Mouse (Mus musculus) layer of hippocampus, adult 9-10 months (tissue): ENCODE data around the gene Ino80b.

Experiments used
- DNase-seq: peaks from one replicate; pipeline ENCODE4 v3.0.0; 2022; ENCODE audit warnings: low spot score

Ino80b gene

GRCm38 (mm10) chr6:83117165-83117438 is 8.1 kb downstream of the Ino80b start:
- DNase-seq: no peak

GRCm38 (mm10) chr6:83116373-83117164 is 8.7 kb downstream of the Ino80b start:
- no peak for DNase-seq

GRCm38 (mm10) chr6:83115682-83116372 is 9.4 kb downstream of the Ino80b start:
- no peak for DNase-seq

- DNase-seq: peak; percentile 67
These were observed 10.1 kb downstream of the Ino80b start, which contains the start of gene Mogs for GRCm38 (mm10) chr6:83115011-83115671. TSS of gene Mogs (plus strand) at chr6:83115496.

GRCm38 (mm10) chr6:83111510-83112136 is 13.6 kb downstream of the Ino80b start:
- DNase-seq: no peak

GRCm38 (mm10) chr6:83108762-83109668 is 16.2 kb downstream of the Ino80b start, which contains the start of gene Mrpl53:
TSS of gene Mrpl53 (plus strand) at chr6:83109040.
- no peak for DNase-seq

GRCm38 (mm10) chr6:83107566-83108400 is 17.4 kb downstream of the Ino80b start:
- DNase-seq: no peak

- DNase-seq: no peak
These were observed 21.1 kb downstream of the Ino80b start for GRCm38 (mm10) chr6:83104158-83104557.

- DNase-seq: no peak
These were observed 22.0 kb downstream of the Ino80b start for GRCm38 (mm10) chr6:83103130-83103650.

- no peak for DNase-seq
These were observed 23.3 kb downstream of the Ino80b start for GRCm38 (mm10) chr6:83101688-83102556.

GRCm38 (mm10) chr6:83101316-83101687 is 23.9 kb downstream of the Ino80b start, which contains the start of the genes Ccdc142 and Gm42688:
TSS of gene Ccdc142 (plus strand) at chr6:83101601.
TSS of gene Gm42688 (plus strand) at chr6:83101617.
- peak; percentile 82 for DNase-seq

GRCm38 (mm10) chr6:83098411-83098810 is 26.8 kb downstream of the Ino80b start:
- DNase-seq: no peak

- no peak for DNase-seq
These were observed 29.3 kb downstream of the Ino80b start for GRCm38 (mm10) chr6:83095968-83096367.

- no peak for DNase-seq
These were observed 32.7 kb downstream of the Ino80b start for GRCm38 (mm10) chr6:83092416-83093127.

GRCm38 (mm10) chr6:83087926-83088260 is 37.3 kb downstream of the Ino80b start:
- no peak for DNase-seq

- DNase-seq: no peak
These were observed 37.9 kb downstream of the Ino80b start for GRCm38 (mm10) chr6:83087205-83087925.

- no peak for DNase-seq
These were observed 38.9 kb downstream of the Ino80b start, which contains the start of gene Lbx2 for GRCm38 (mm10) chr6:83086121-83087035. TSS of gene Lbx2 (plus strand) at chr6:83086367.
